Mouse (Mus musculus) neutrophil, adult 65 days (primary cell): Measurements from ENCODE around the gene Dscam. TPM values are rescaled to one million over a fixed set of nuclear protein-coding genes. Genes with fewer than 3 reads are reported as not detected.

Experiments used
- total RNA-seq: library from RNA; stranded (reverse); gene quantifications from 2 replicates; pipeline ENCODE4 v1.2.4, GENCODE M21; 2023

Dscam gene
- 0.19 and 0.64 TPM in 2 replicates for total RNA-seq

DNA sequence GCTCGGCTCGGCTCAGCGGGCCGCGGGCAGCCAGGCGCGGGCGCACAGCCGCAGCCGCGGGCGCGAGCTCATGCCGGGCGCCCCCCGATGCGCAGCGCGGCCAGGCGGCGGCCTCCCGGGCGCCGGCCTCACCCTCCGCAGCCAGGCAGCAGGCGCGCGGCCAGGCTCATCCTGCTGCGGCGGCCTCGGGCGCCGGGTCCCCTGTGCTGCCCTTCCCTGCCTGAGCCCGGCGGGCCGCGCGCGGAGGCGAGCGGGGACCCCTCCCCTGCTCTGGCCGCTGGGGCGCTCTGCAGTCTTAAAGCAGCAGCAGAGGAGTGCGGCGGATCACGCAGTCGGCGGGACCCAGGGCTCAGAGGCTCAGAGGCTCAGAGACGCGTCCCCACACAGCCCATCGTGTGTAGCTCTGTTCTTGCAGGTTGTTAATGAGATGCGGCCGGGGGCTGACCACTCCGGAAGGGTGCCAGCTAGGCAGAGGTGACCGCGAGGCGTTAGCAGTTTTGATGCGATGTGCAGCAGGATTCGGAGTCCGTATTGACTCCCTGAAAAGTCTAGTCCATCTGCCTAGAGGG is at the start of gene Dscam:
TSS of gene Dscam (minus strand) at position 240 of the 569 bp plus-strand sequence.

Other genes starting within 250 kb of the Dscam start
- not detected in 2 replicates for gene Bace2, start 186.0 kb upstream of the Dscam start, total RNA-seq